Mouse (Mus musculus): ENCODE measurements around the gene Arl4c. TPM values are rescaled to one million over a fixed set of nuclear protein-coding genes. Genes with fewer than 3 reads are reported as not detected.

Gene Arl4c
- polyA plus RNA-seq, 1 experiment from 2014 or later = 4.3 TPM

DNA sequence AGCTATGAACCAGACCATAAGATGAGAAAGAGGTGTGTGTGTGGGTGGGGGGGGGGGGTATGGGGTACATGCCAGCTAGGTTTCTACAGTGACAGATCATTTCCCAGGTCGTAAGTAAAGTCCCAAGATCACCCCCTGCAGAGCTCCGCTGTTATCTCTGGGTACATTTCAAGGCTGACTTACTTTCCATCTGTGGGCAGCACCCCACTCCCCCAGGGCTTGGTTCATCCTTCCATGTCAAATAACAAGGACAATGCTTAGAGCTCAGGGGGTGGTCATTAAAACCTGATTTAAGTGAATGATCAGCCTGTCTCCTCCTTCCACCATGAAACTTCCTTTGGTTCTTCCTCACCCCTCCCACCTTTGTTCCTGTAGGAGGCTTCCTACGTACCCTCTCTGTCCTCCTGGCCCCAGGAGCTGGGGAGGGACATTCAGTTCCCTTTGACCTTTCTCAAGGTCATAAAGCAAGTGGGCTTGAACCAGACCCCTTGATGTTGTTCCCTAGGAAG lies 23.7 kb downstream of the Arl4c start:
- no peak overlapping the region for H3K9ac ChIP-seq (ENCODE audit: low read length)
- no peaks in the 10 kb centered on the region for H3K4me1 ChIP-seq (replicated peaks; ENCODE audit: control insufficient read depth, insufficient read depth, low read length)
- 53% methylated on average over 3 of the region's 3 CpGs for WGBS
- no peak for DNase-seq (ENCODE audit: low spot score)
- H3K4me3 ChIP-seq (ENCODE audit: low read depth, low read length) = no peak overlapping the region
- H3K9me3 ChIP-seq (ENCODE audit: control insufficient read depth, low read length) = no peaks in the 10 kb centered on the region
- H3K27ac ChIP-seq (ENCODE audit: low read depth) = no peak overlapping the region
- H3K27me3 ChIP-seq (replicated peaks; ENCODE audit: control insufficient read depth, insufficient read depth, low read length) = no peaks in the 10 kb centered on the region
- no peaks in the 10 kb centered on the region for H3K36me3 ChIP-seq (ENCODE audit: control insufficient read depth, insufficient read depth, low read length)
- H3K4me2 ChIP-seq (ENCODE audit: low read length) = no peak overlapping the region
- ATAC-seq (replicated peaks; ENCODE audit: low FRiP score, low TSS enrichment, low read depth) = no peak

DNA sequence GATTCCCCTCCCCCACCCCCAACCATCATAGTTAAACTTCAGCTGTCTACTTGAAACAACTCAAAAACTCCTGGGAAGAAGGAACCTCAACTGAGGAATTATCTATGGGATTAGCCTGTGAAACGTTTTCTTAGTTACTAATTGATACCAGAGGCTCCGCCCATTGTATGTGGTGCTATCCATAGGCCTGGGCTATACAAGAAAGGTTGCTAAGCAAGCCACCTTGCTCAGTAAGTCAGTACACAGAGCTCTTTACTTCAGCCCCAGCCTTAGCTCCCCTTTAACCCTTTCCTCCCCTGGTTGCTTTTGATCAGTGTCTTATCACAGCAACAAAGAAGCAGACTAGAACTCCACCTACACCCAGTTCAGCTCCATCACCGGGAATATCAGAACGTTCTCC lies 31.2 kb downstream of the Arl4c start:
- Histone ChIP-seq H3K4me1 (replicated peaks; ENCODE audit: control insufficient read depth, insufficient read depth, low read length) (0 out of 2 replicates have a peak, but pooled peaks cover 3% of the 10 kb centered on the region), H3K36me3 (ENCODE audit: control insufficient read depth, insufficient read depth, low read length) (no peaks in the 10 kb centered on the region), H3K4me2 (ENCODE audit: low read length) (no peak overlapping the region), H3K27ac (ENCODE audit: low read depth) (no peak overlapping the region), H3K9ac (ENCODE audit: low read length) (no peak overlapping the region), H3K4me3 (ENCODE audit: low read depth, low read length) (no peak overlapping the region), H3K27me3 (replicated peaks; ENCODE audit: control insufficient read depth, insufficient read depth, low read length) (no peaks in the 10 kb centered on the region), H3K9me3 (ENCODE audit: control insufficient read depth, low read length) (no peaks in the 10 kb centered on the region)
- DNase-seq (ENCODE audit: low spot score) = no peak
- ATAC-seq (replicated peaks; ENCODE audit: low FRiP score, low TSS enrichment, low read depth) = peak; percentile 70; the same call in 1 of the 2 replicates
- WGBS = 53% methylated on average over 4 of the region's 4 CpGs

DNA sequence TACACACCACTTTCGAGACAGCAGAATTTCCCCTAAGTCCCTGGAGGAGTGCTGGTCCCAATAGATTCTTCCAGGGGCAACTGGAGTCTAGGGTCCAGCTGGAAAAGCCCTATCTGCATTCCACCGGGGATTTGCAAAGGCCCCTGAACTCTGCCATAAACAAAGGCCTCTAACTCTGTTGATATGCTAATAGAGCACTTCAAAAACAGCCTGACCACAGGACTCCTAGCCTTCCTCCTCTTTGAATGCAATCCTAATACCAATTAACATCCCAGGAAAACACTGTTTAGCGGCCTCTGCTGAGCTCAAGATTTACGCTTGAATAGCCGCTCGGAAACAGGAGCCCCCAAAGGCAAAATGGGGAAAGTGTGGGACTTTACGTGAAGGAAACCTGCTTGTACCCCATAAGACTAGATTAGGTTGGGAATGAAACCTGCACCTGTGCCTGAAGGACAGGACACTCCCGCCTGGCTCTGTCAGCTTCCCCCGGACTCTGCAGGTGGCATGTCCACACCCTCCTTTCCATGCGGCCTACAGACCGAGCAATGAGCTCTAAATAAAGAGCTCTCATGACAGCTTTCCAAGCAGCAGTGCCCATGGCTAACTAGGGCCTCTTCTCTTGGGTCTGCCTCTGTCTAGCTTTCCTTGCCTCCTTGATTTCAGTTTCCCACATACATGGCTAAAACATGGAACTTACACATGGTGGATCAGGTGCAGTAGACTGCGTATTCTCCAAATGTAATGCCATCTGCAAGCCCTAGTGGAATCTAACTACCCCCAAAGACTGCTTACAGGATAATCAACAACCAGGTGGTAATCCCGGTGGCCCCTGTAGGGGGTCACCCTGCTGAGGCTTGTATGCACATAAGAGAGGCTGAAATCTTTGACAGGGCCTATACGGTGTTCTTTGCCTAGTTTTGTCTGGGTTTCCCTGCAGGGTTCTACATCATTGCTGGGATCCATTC lies 32.9 kb downstream of the Arl4c start:
- 0 out of 2 replicates have a peak, but pooled peaks cover 3% of the 10 kb centered on the region for H3K4me1 ChIP-seq (replicated peaks; ENCODE audit: control insufficient read depth, insufficient read depth, low read length)
- no peaks in the 10 kb centered on the region for H3K27me3 ChIP-seq (replicated peaks; ENCODE audit: control insufficient read depth, insufficient read depth, low read length)
- no peak overlapping the region for H3K27ac ChIP-seq (ENCODE audit: low read depth)
- no peak for DNase-seq (ENCODE audit: low spot score)
- H3K9ac ChIP-seq (ENCODE audit: low read length) = no peak overlapping the region
- WGBS = 40% methylated on average over 14 of the region's 14 CpGs
- H3K4me2 ChIP-seq (ENCODE audit: low read length) = no peak overlapping the region
- no peak overlapping the region for H3K4me3 ChIP-seq (ENCODE audit: low read depth, low read length)
- H3K36me3 ChIP-seq (ENCODE audit: control insufficient read depth, insufficient read depth, low read length) = no peaks in the 10 kb centered on the region
- ATAC-seq (replicated peaks; ENCODE audit: low FRiP score, low TSS enrichment, low read depth) = no peak
- no peaks in the 10 kb centered on the region for H3K9me3 ChIP-seq (ENCODE audit: control insufficient read depth, low read length)

DNA sequence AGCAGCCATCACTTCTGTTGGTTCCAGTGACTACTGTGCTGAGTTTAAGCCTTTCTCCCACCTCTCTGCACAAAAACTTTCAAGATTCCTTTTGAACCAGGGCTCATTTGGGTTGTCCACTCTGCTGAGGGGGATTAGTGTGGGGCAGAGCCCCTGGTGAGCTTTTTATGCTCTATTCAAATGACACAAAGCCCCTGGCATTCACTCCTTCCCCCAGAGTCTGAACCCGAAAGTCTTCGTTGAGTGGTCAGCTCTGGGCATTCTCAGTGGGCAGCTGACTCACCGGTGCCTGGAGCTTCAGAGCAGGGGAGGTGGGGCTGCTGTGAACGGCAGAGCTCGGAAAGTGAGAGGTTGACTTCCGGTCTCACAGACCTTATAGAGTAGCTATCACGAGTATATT lies 33.7 kb downstream of the Arl4c start:
- Histone ChIP-seq H3K27ac (ENCODE audit: low read depth) (no peak overlapping the region), H3K4me1 (replicated peaks; ENCODE audit: control insufficient read depth, insufficient read depth, low read length) (0 out of 2 replicates have a peak, but pooled peaks cover 3% of the 10 kb centered on the region), H3K9me3 (ENCODE audit: control insufficient read depth, low read length) (no peaks in the 10 kb centered on the region), H3K27me3 (replicated peaks; ENCODE audit: control insufficient read depth, insufficient read depth, low read length) (no peaks in the 10 kb centered on the region), H3K9ac (ENCODE audit: low read length) (no peak overlapping the region), H3K4me2 (ENCODE audit: low read length) (no peak overlapping the region), H3K4me3 (ENCODE audit: low read depth, low read length) (no peak overlapping the region), H3K36me3 (ENCODE audit: control insufficient read depth, insufficient read depth, low read length) (no peaks in the 10 kb centered on the region)
- 17% methylated on average over 7 of the region's 7 CpGs for WGBS
- no peak for ATAC-seq (replicated peaks; ENCODE audit: low FRiP score, low TSS enrichment, low read depth)
- no peak for DNase-seq (ENCODE audit: low spot score)

DNA sequence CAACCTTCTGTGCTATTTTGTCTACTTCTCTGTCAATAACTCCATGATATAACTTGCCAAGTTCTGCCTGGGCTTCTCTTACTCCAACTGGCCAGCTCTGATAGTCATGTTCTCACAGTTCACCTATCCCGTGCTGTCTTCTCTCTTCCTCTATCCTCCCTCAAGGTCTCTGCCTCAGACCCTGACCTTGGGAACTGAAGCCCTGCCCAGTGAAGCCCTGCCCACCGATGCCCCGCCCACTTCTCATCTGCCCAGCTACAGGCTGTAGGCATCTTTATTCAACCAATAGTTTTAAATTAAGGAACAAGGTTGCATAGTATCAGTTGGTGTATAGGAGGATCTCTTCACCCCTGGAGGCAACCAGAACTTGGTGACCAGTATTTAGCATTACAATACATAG lies 37.4 kb downstream of the Arl4c start:
- WGBS = 72% methylated on average over 3 of the region's 3 CpGs
- ATAC-seq (replicated peaks; ENCODE audit: low FRiP score, low TSS enrichment, low read depth) (no peak), DNase-seq (ENCODE audit: low spot score) (no peak)
- Histone ChIP-seq H3K4me3 (ENCODE audit: low read depth, low read length) (no peak overlapping the region), H3K36me3 (ENCODE audit: control insufficient read depth, insufficient read depth, low read length) (no peaks in the 10 kb centered on the region), H3K27me3 (replicated peaks; ENCODE audit: control insufficient read depth, insufficient read depth, low read length) (no peaks in the 10 kb centered on the region), H3K4me2 (ENCODE audit: low read length) (no peak overlapping the region), H3K9ac (ENCODE audit: low read length) (no peak overlapping the region), H3K9me3 (ENCODE audit: control insufficient read depth, low read length) (no peaks in the 10 kb centered on the region), H3K4me1 (replicated peaks; ENCODE audit: control insufficient read depth, insufficient read depth, low read length) (0 out of 2 replicates have a peak, but pooled peaks cover 3% of the 10 kb centered on the region), H3K27ac (ENCODE audit: low read depth) (no peak overlapping the region)

DNA sequence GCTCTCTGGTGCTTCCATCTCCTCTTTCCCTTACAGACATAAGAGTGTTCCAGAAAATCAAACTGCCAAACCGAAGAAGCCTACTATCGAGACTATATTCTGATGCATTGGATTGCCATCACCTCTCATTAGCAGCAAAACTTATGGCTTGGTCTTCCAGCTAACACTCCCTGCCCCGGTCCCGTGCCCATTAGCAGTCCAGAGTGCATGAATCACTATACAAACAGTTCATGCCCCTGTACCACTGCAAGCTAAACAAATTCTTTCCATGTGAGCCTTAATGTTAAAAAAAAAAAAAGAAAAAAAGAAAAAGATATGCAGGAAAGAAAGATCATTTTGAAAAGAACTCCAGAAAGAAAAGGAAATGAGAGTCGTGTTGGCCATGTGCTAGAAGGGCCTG lies 39.3 kb downstream of the Arl4c start:
- Histone ChIP-seq H3K4me3 (ENCODE audit: low read depth, low read length) (no peak overlapping the region), H3K9me3 (ENCODE audit: control insufficient read depth, low read length) (no peaks in the 10 kb centered on the region), H3K9ac (ENCODE audit: low read length) (no peak overlapping the region), H3K27ac (ENCODE audit: low read depth) (no peak overlapping the region), H3K27me3 (replicated peaks; ENCODE audit: control insufficient read depth, insufficient read depth, low read length) (no peaks in the 10 kb centered on the region), H3K4me2 (ENCODE audit: low read length) (no peak overlapping the region), H3K4me1 (replicated peaks; ENCODE audit: control insufficient read depth, insufficient read depth, low read length) (no peaks in the 10 kb centered on the region), H3K36me3 (ENCODE audit: control insufficient read depth, insufficient read depth, low read length) (no peaks in the 10 kb centered on the region)
- 53% methylated on average over 5 of the region's 5 CpGs for WGBS
- DNase-seq (ENCODE audit: low spot score) (no peak), ATAC-seq (replicated peaks; ENCODE audit: low FRiP score, low TSS enrichment, low read depth) (no peak)

DNA sequence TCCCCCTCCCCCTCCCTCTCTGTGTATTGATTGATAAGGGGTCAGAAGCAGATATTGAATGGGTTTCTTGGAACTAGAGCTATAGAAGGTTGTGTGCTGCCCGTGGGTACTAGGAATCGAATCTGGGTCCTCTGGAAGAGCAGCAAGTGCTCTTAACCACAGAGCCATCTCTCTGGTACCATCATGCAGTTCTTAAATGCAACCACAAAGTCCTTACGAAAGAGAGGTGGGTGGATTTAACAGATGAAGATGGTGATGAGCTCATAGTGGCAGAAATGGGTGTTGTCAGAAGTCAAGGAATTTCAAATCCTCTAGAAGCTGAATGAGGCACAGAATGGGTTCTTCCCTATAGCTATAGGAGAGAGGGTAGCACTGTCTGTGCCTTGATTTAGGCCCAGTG lies 40.8 kb downstream of the Arl4c start:
- ATAC-seq (replicated peaks; ENCODE audit: low FRiP score, low TSS enrichment, low read depth) (no peak), DNase-seq (ENCODE audit: low spot score) (no peak)
- no peaks in the 10 kb centered on the region for H3K36me3 ChIP-seq (ENCODE audit: control insufficient read depth, insufficient read depth, low read length)
- 91% methylated on average over 3 of the region's 3 CpGs for WGBS
- no peak overlapping the region for H3K27ac ChIP-seq (ENCODE audit: low read depth)
- no peak overlapping the region for H3K4me3 ChIP-seq (ENCODE audit: low read depth, low read length)
- no peaks in the 10 kb centered on the region for H3K27me3 ChIP-seq (replicated peaks; ENCODE audit: control insufficient read depth, insufficient read depth, low read length)
- H3K9me3 ChIP-seq (ENCODE audit: control insufficient read depth, low read length) = no peaks in the 10 kb centered on the region
- no peaks in the 10 kb centered on the region for H3K4me1 ChIP-seq (replicated peaks; ENCODE audit: control insufficient read depth, insufficient read depth, low read length)
- H3K9ac ChIP-seq (ENCODE audit: low read length) = no peak overlapping the region
- H3K4me2 ChIP-seq (ENCODE audit: low read length) = no peak overlapping the region

DNA sequence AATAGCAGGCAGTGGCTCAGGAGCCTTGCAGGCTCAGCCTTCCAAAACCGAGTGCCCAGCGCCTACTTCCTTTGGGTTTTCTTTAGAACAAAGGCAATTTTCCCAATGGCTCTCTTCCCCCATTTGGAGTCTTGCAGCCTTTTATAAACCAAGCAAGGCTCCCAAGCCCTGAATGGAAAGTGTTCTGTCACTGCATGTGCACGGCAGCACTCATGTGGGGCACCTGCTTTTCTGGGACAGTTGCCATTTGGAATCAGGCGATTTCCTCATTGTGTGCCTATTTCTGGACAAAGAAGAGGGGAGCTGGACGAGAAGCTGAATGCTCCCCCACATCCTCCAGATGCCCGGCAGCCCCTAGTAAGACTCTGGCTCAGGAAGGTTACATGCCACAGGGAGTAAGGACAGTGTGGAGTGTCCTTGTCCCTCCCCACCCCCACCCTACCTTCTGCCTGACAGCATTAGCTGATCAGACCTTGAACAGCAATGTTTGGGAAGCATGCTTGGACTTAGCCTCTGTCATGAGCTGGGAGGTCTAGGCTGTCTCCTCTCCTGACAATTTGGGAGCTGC lies 43.6 kb downstream of the Arl4c start:
- WGBS = 78% methylated on average over 6 of the region's 6 CpGs
- no peak for DNase-seq (ENCODE audit: low spot score)
- no peak overlapping the region for H3K4me3 ChIP-seq (ENCODE audit: low read depth, low read length)

More for the DNA sequence above, 43.6 kb downstream of the Arl4c start:
- Histone ChIP-seq H3K4me2 (ENCODE audit: low read length) (no peak overlapping the region), H3K9ac (ENCODE audit: low read length) (no peak overlapping the region), H3K4me1 (replicated peaks; ENCODE audit: control insufficient read depth, insufficient read depth, low read length) (no peaks in the 10 kb centered on the region), H3K9me3 (ENCODE audit: control insufficient read depth, low read length) (no peaks in the 10 kb centered on the region), H3K36me3 (ENCODE audit: control insufficient read depth, insufficient read depth, low read length) (no peaks in the 10 kb centered on the region), H3K27me3 (replicated peaks; ENCODE audit: control insufficient read depth, insufficient read depth, low read length) (no peaks in the 10 kb centered on the region), H3K27ac (ENCODE audit: low read depth) (no peak overlapping the region)
- ATAC-seq (replicated peaks; ENCODE audit: low FRiP score, low TSS enrichment, low read depth) = no peak

Measured in intestine, embryonic 14.5 days (tissue).